Mouse (Mus musculus) R1 (cell line): ENCODE data around the gene Gm13199.

Experiments used
- DNase-seq: peaks from one replicate; pipeline ENCODE4 v3.0.0-alpha.2; 2018; ENCODE audit warnings: low read depth, low spot score

Gm13199 gene

GRCm38 (mm10) chr2:5822449-5822848 is 40.3 kb downstream of the Gm13199 start:
- no peak for DNase-seq

GRCm38 (mm10) chr2:5821264-5821663 is 41.5 kb downstream of the Gm13199 start:
- no peak for DNase-seq
